Mouse (Mus musculus): Measurements from ENCODE around the gene Zfp629. TPM values are rescaled to one million over a fixed set of nuclear protein-coding genes. Genes with fewer than 3 reads are reported as not detected.
"Not testable (repeated sequence)": the region's sequence is repeated elsewhere in the genome, so short reads cannot be mapped to it uniquely, and the experiment has no call there.

Zfp629 gene
- polyA plus RNA-seq, 1 experiment from 2014 or later: 28.0 TPM

- H3K36me3 ChIP-seq (ENCODE audit: control insufficient read depth, insufficient read depth, low read length): no peaks in the 10 kb centered on the region
- no peaks in the 10 kb centered on the region for H3K27me3 ChIP-seq (ENCODE audit: control insufficient read depth, insufficient read depth, low read length)
- no peak overlapping the region for H3K4me3 ChIP-seq (ENCODE audit: low read depth, low read length)
- no peak overlapping the region for H3K27ac ChIP-seq (ENCODE audit: low read depth, low read length)
- no peak overlapping the region for H3K9ac ChIP-seq (ENCODE audit: low read depth, low read length)
- H3K4me2 ChIP-seq (replicated peaks; ENCODE audit: low read depth, low read length): no peak overlapping the region
- no peaks in the 10 kb centered on the region for H3K4me1 ChIP-seq (replicated peaks; ENCODE audit: control insufficient read depth, insufficient read depth, low read length)
- 95% methylated on average over 7 of the region's 7 CpGs for WGBS
- ATAC-seq (ENCODE audit: low FRiP score) (no peak), DNase-seq (ENCODE audit: low spot score) (no peak)
- no peaks in the 10 kb centered on the region for H3K9me3 ChIP-seq (ENCODE audit: control insufficient read depth, low read length)
Measured at GRCm38 (mm10) chr7:127626039-127626438, 10.4 kb upstream of the Zfp629 start.

- H3K4me3 ChIP-seq (ENCODE audit: low read depth, low read length); H3K27me3 ChIP-seq (ENCODE audit: control insufficient read depth, insufficient read depth, low read length); H3K9ac ChIP-seq (ENCODE audit: low read depth, low read length); H3K4me1 ChIP-seq (replicated peaks; ENCODE audit: control insufficient read depth, insufficient read depth, low read length); ATAC-seq (ENCODE audit: low FRiP score); H3K27ac ChIP-seq (ENCODE audit: low read depth, low read length); H3K9me3 ChIP-seq (ENCODE audit: control insufficient read depth, low read length); H3K4me2 ChIP-seq (replicated peaks; ENCODE audit: low read depth, low read length); DNase-seq (ENCODE audit: low spot score); H3K36me3 ChIP-seq (ENCODE audit: control insufficient read depth, insufficient read depth, low read length): not testable (repeated sequence)
- 92% methylated on average over 6 of the region's 8 CpGs for WGBS
Measured at GRCm38 (mm10) chr7:127618402-127618801, 2.8 kb upstream of the Zfp629 start.

DNA sequence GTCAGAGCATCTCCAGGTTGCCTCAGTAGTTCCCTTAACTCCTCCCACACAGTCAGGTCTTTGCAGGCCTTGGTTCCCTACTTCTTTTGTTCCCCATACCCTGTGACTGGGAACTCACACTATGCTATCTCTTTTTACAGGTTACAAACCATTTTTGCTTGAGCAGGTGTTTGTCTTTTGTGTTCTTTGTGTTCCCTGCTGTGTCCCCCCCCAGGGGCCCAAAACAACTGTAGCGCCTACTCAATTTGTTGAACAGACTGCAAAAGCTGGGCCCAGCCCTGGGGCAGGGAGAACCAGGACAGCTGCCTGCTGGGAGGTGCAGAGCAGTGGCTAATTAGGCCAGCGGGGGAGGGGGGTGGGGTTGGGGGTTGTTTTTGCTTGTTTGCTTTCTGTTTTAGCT is 2.4 kb upstream of the Zfp629 start:
- ATAC-seq (ENCODE audit: low FRiP score): no peak
- Histone ChIP-seq H3K9ac (ENCODE audit: low read depth, low read length) (no peak overlapping the region), H3K4me2 (replicated peaks; ENCODE audit: low read depth, low read length) (no peak overlapping the region), H3K4me3 (ENCODE audit: low read depth, low read length) (no peak overlapping the region), H3K27ac (ENCODE audit: low read depth, low read length) (no peak overlapping the region), H3K27me3 (ENCODE audit: control insufficient read depth, insufficient read depth, low read length) (no peaks in the 10 kb centered on the region), H3K36me3 (ENCODE audit: control insufficient read depth, insufficient read depth, low read length) (no peaks in the 10 kb centered on the region), H3K9me3 (ENCODE audit: control insufficient read depth, low read length) (no peaks in the 10 kb centered on the region), H3K4me1 (replicated peaks; ENCODE audit: control insufficient read depth, insufficient read depth, low read length) (peaks cover 6% of the 10 kb centered on the region; the same call in 1 of the 2 replicates)
- 38% methylated on average over 2 of the region's 2 CpGs for WGBS
- DNase-seq (ENCODE audit: low spot score): no peak

GRCm38 (mm10) chr7:127616881-127617280 is 1.3 kb upstream of the Zfp629 start:
- H3K9me3 ChIP-seq (ENCODE audit: control insufficient read depth, low read length): no peaks in the 10 kb centered on the region
- 100% methylated on average over 1 of the region's 1 CpGs for WGBS
- H3K36me3 ChIP-seq (ENCODE audit: control insufficient read depth, insufficient read depth, low read length): peaks cover 7% of the 10 kb centered on the region
- DNase-seq (ENCODE audit: low spot score) (no peak), ATAC-seq (ENCODE audit: low FRiP score) (no peak)
- no peak overlapping the region for H3K4me2 ChIP-seq (replicated peaks; ENCODE audit: low read depth, low read length)
- H3K27me3 ChIP-seq (ENCODE audit: control insufficient read depth, insufficient read depth, low read length): no peaks in the 10 kb centered on the region
- no peak overlapping the region for H3K9ac ChIP-seq (ENCODE audit: low read depth, low read length)
- H3K27ac ChIP-seq (ENCODE audit: low read depth, low read length): no peak overlapping the region
- H3K4me1 ChIP-seq (replicated peaks; ENCODE audit: control insufficient read depth, insufficient read depth, low read length): peaks cover 6% of the 10 kb centered on the region; the same call in 1 of the 2 replicates
- no peak overlapping the region for H3K4me3 ChIP-seq (ENCODE audit: low read depth, low read length)

- H3K27ac ChIP-seq (ENCODE audit: low read depth, low read length): no peak overlapping the region
- peak overlapping the region; percentile 74 for H3K4me2 ChIP-seq (replicated peaks; ENCODE audit: low read depth, low read length)
- DNase-seq (ENCODE audit: low spot score): no peak
- no peaks in the 10 kb centered on the region for H3K9me3 ChIP-seq (ENCODE audit: control insufficient read depth, low read length)
- no peaks in the 10 kb centered on the region for H3K27me3 ChIP-seq (ENCODE audit: control insufficient read depth, insufficient read depth, low read length)
- 91% methylated on average over 1 of the region's 1 CpGs for WGBS
- H3K9ac ChIP-seq (ENCODE audit: low read depth, low read length): no peak overlapping the region
- no peak overlapping the region; the same call in 1 of the 2 replicates for H3K4me3 ChIP-seq (ENCODE audit: low read depth, low read length)
- peaks cover 12% of the 10 kb centered on the region for H3K36me3 ChIP-seq (ENCODE audit: control insufficient read depth, insufficient read depth, low read length)
- H3K4me1 ChIP-seq (replicated peaks; ENCODE audit: control insufficient read depth, insufficient read depth, low read length): peaks cover 6% of the 10 kb centered on the region; the same call in 1 of the 2 replicates
- no peak for ATAC-seq (ENCODE audit: low FRiP score)
Measured at GRCm38 (mm10) chr7:127616336-127616735, 739 bp upstream of the Zfp629 start.

- Histone ChIP-seq H3K4me2 (replicated peaks; ENCODE audit: low read depth, low read length) (peak overlapping the region; percentile 74), H3K9me3 (ENCODE audit: control insufficient read depth, low read length) (no peaks in the 10 kb centered on the region), H3K27ac (ENCODE audit: low read depth, low read length) (peak overlapping the region; percentile 81), H3K4me1 (replicated peaks; ENCODE audit: control insufficient read depth, insufficient read depth, low read length) (peaks cover 6% of the 10 kb centered on the region; the same call in 1 of the 2 replicates), H3K27me3 (ENCODE audit: control insufficient read depth, insufficient read depth, low read length) (no peaks in the 10 kb centered on the region), H3K4me3 (ENCODE audit: low read depth, low read length) (peak overlapping the region; percentile 99), H3K9ac (ENCODE audit: low read depth, low read length) (peak overlapping the region; percentile 97), H3K36me3 (ENCODE audit: control insufficient read depth, insufficient read depth, low read length) (peaks cover 27% of the 10 kb centered on the region)
- 2% methylated on average over 34 of the region's 44 CpGs for WGBS
- peak; percentile 65 for DNase-seq (ENCODE audit: low spot score)
- ATAC-seq (ENCODE audit: low FRiP score): peak; percentile 28; the same call in 1 of the 2 replicates
Measured at GRCm38 (mm10) chr7:127614511-127614890, 1.1 kb downstream of the Zfp629 start.

DNA sequence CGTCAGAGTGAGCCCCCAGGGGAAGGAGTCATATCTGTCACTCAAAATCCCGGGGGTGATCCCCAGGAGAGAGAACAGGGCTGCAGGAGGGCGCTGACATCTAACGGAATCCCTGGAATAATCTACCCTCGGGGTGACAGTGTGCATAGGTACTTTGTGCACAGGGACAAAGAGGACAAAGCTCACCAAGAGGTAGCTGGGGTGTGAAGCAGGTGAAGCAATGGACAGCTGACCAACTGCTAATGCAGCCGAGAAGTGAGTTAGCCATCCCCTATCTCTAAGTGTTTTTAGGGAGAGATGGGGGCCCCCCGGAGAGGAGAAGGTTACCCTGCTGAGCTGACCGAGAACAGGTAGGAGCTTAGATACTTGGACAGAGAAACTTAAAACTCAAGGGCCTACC is 1.5 kb downstream of the Zfp629 start:
- Histone ChIP-seq H3K4me2 (replicated peaks; ENCODE audit: low read depth, low read length) (peak overlapping the region; percentile 74), H3K36me3 (ENCODE audit: control insufficient read depth, insufficient read depth, low read length) (peaks cover 27% of the 10 kb centered on the region), H3K4me3 (ENCODE audit: low read depth, low read length) (peak overlapping the region; percentile 99), H3K27me3 (ENCODE audit: control insufficient read depth, insufficient read depth, low read length) (no peaks in the 10 kb centered on the region), H3K9me3 (ENCODE audit: control insufficient read depth, low read length) (no peaks in the 10 kb centered on the region), H3K27ac (ENCODE audit: low read depth, low read length) (no peak overlapping the region), H3K9ac (ENCODE audit: low read depth, low read length) (peak overlapping the region; percentile 97), H3K4me1 (replicated peaks; ENCODE audit: control insufficient read depth, insufficient read depth, low read length) (peaks cover 6% of the 10 kb centered on the region; the same call in 1 of the 2 replicates)
- ATAC-seq (ENCODE audit: low FRiP score) (no peak), DNase-seq (ENCODE audit: low spot score) (no peak)
- WGBS: 25% methylated on average over 8 of the region's 8 CpGs

DNA sequence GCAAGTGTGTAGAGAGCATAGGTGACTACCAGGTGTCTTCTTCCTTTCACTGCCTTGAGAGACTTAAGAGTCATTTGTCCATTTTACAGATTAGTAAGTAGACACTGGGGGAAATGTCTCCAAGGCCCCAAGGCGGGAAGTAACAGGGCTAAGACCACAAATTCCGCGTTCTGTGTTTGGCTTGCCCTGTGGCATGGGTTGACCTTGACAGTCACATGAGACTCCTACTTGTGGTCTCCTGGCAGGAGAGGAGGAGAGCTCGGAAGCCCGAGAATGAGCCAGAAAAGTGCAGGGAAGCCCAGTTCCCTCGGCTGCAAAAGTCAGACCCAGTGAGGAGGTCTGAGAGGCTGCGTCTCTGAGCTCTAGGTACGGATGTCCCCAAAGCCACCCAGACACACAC is 2.1 kb downstream of the Zfp629 start:
- Histone ChIP-seq H3K4me2 (replicated peaks; ENCODE audit: low read depth, low read length) (peak overlapping the region; percentile 74; the same call in 1 of the 2 replicates), H3K9ac (ENCODE audit: low read depth, low read length) (peak overlapping the region; percentile 97; the same call in 1 of the 2 replicates), H3K9me3 (ENCODE audit: control insufficient read depth, low read length) (no peaks in the 10 kb centered on the region), H3K4me3 (ENCODE audit: low read depth, low read length) (peak overlapping the region; percentile 99), H3K36me3 (ENCODE audit: control insufficient read depth, insufficient read depth, low read length) (peaks cover 27% of the 10 kb centered on the region), H3K4me1 (replicated peaks; ENCODE audit: control insufficient read depth, insufficient read depth, low read length) (peaks cover 6% of the 10 kb centered on the region; the same call in 1 of the 2 replicates), H3K27me3 (ENCODE audit: control insufficient read depth, insufficient read depth, low read length) (no peaks in the 10 kb centered on the region), H3K27ac (ENCODE audit: low read depth, low read length) (no peak overlapping the region)
- ATAC-seq (ENCODE audit: low FRiP score) (no peak), DNase-seq (ENCODE audit: low spot score) (no peak)
- WGBS: 87% methylated on average over 8 of the region's 8 CpGs

- Histone ChIP-seq H3K36me3 (ENCODE audit: control insufficient read depth, insufficient read depth, low read length) (peaks cover 27% of the 10 kb centered on the region), H3K9me3 (ENCODE audit: control insufficient read depth, low read length) (no peaks in the 10 kb centered on the region), H3K9ac (ENCODE audit: low read depth, low read length) (no peak overlapping the region), H3K27me3 (ENCODE audit: control insufficient read depth, insufficient read depth, low read length) (no peaks in the 10 kb centered on the region), H3K4me3 (ENCODE audit: low read depth, low read length) (no peak overlapping the region), H3K4me1 (replicated peaks; ENCODE audit: control insufficient read depth, insufficient read depth, low read length) (peaks cover 6% of the 10 kb centered on the region; the same call in 1 of the 2 replicates), H3K27ac (ENCODE audit: low read depth, low read length) (no peak overlapping the region), H3K4me2 (replicated peaks; ENCODE audit: low read depth, low read length) (no peak overlapping the region)
- DNase-seq (ENCODE audit: low spot score) (no peak), ATAC-seq (ENCODE audit: low FRiP score) (no peak)
- WGBS: 97% methylated on average over 26 of the region's 26 CpGs
Measured at GRCm38 (mm10) chr7:127611561-127611960, 4.0 kb downstream of the Zfp629 start.
